Mouse (Mus musculus) bone marrow, adult 2 months (tissue): ENCODE results near the gene Col5a2. TPM values are rescaled to one million over a fixed set of nuclear protein-coding genes. Genes with fewer than 3 reads are reported as not detected.

Source experiments
- H3K27ac ChIP-seq: fragments of 200-500 bp; 2 replicates; pipeline ENCODE4 v1.5.1; 2012; ENCODE audit warnings: low read depth, mild to moderate bottlenecking, control low read depth, inconsistent platforms, low read length; ENCODE audit not compliant: control insufficient read depth, poor library complexity, insufficient read depth
- H3K4me1 ChIP-seq: fragments of 200-500 bp; 2 replicates; pipeline ENCODE4 v1.6.1; 2011; ENCODE audit warnings: low read length; ENCODE audit not compliant: control insufficient read depth, insufficient read depth
- H3K4me3 ChIP-seq: fragments of 200-500 bp; replicated peaks from 2 replicates; pipeline ENCODE3; 2011; ENCODE audit warnings: mild to moderate bottlenecking, low read depth, low read length, control low read depth; ENCODE audit not compliant: control insufficient read depth
- CTCF ChIP-seq: fragments of 200-500 bp; IDR thresholded peaks from 2 replicates; pipeline ENCODE4 v1.5.1; 2011; ENCODE audit warnings: low read length, control low read depth; ENCODE audit not compliant: control insufficient read depth, insufficient read depth
- POLR2A ChIP-seq: fragments of 200-500 bp; IDR thresholded peaks from 2 replicates; pipeline ENCODE4 v1.6.1; 2011; ENCODE audit warnings: low read depth, mild to moderate bottlenecking, control low read depth, low read length, borderline replicate concordance; ENCODE audit not compliant: control insufficient read depth
- WGBS: fragments of 180-500 bp; shearing (Covaris S2); methylation state at CpG from one replicate; pipeline ENCODE4 v1.1.7; 2018; 5-methylcytosine and 5-hydroxymethylcytosine counted together
- polyA plus RNA-seq: library from polyadenylated mRNA; stranded (reverse); fragments of >200 nt; gene quantifications from 2 replicates; pipeline ENCODE4 v1.2.4, GENCODE M21; 2011; ENCODE audit warnings: low replicate concordance; ENCODE audit not compliant: missing spikeins, insufficient read depth, insufficient read length

The Col5a2 gene
- polyA plus RNA-seq, 1 experiment: 10.7 TPM

DNA sequence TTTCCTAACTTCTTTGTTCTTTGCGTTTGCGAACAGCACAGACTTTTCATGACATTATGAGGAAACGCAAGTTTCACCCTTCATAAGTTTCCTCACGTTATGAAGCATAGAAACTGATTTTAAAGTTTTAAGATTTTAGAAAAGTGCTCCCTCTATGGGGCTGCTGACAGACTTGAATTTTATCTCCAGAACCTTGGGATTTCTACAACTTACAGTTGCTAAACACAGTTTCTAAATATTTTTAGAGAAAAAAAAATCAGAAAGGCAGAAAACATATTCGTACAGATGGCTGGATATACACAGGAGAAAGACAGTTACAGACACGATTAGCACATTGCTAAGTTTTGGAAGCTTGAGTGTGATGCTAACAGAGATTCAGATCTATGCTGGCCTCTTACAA lies 1.6 kb downstream of the Col5a2 start:
- H3K27ac ChIP-seq: no peak overlapping the region
- no peaks in the 10 kb centered on the region for H3K4me1 ChIP-seq
- no peak overlapping the region for H3K4me3 ChIP-seq
- 39% methylated on average over 6 of the region's 6 CpGs for WGBS
- TF ChIP-seq CTCF (no peak), POLR2A (no peak)

DNA sequence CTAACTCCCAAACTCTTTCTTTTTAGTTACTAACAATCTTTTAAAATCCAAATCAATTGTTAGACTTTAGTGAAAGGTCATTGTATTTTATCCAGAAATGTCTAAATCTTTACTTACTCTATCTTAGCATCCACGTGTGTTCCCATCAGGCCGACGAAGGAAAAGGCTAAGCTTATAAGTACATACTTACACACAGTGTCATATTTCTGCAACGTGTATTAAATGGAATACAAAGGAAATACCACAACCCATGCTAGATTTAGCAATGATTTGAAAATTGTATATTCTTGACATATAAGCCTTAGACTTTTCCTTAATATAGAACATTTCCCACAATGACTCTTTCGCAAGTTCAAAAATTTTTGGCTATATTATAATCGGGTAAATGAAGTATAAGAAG lies 2.6 kb downstream of the Col5a2 start:
- Histone ChIP-seq H3K4me1 (no peaks in the 10 kb centered on the region), H3K4me3 (no peak overlapping the region), H3K27ac (no peak overlapping the region)
- TF ChIP-seq CTCF (no peak), POLR2A (no peak)
- WGBS: 79% methylated on average over 6 of the region's 6 CpGs

DNA sequence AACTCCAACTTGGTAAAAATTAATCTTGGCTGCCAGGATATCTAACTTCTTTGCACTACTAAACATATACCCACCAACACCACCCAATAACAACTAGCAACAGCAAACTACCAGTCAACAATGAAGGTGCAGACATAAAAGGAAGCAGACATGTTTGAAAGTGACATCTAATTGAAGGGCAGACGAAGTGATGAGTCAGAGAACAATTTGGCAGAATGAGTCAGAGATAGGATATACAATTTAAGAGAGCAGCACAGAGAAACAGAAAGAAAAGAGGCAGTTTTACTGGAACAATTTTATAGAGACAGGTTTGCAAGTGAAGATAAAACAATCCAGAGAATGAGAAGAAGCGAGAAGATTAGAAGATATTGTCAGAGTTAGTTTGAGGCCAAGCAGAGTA lies 8.1 kb downstream of the Col5a2 start:
- Histone ChIP-seq H3K27ac (no peak overlapping the region), H3K4me1 (no peaks in the 10 kb centered on the region), H3K4me3 (no peak overlapping the region)
- TF ChIP-seq CTCF: no peak
- no peak for TF ChIP-seq POLR2A
- 66% methylated on average over 2 of the region's 2 CpGs for whole genome bisulfite sequencing

DNA sequence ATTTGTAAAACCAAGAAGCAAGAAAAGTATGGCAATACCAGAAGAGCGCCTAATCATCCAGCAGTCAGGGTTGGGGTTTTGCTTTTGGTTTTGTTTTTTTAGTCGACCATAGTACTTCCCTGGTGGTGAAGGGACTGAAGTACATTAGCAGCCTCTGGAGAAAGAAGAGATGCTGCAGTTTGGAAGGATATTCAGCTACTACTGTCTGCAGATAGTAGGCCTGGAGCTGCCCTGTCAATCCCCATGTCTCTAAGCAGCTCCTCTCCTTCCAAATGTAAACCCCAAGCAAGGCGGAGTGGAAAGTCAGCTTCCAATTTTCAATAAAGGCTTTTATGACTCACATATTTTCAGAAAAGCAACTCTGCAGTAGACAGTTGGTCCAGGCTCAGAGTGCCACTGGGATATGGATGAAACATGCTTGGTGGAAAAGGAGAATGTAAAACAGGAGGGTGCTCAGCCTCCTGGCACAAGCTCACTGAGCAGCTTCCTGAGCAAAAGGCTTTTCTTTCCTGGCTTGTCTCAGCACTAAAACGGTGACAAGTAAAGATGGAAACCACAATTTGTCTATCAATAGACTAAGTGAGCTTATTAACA lies 10.9 kb downstream of the Col5a2 start:
- no peak overlapping the region for H3K27ac ChIP-seq
- H3K4me1 ChIP-seq: no peaks in the 10 kb centered on the region
- no peak for TF ChIP-seq POLR2A
- TF ChIP-seq CTCF: no peak
- no peak overlapping the region for H3K4me3 ChIP-seq
- WGBS: 70% methylated on average over 4 of the region's 4 CpGs

DNA sequence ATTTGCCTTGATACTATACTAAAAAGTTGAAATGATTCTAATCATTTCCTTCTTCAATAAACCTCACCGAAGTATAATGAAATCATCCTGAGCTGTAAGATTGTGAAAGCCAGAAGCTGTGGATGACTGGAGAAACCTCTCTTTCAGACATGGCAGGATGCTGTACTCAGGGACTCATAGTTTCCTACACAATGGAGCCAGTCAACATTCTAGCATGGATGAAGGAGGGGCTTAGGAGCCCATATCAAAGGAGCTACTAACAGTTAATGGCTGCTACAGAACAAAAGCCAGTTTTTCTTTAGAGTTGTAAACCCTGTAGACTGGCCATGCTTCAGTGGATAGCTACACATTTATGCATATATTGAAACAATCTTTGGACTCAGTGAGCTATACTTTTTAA lies 12.6 kb downstream of the Col5a2 start:
- no peak for TF ChIP-seq POLR2A
- TF ChIP-seq CTCF: no peak
- Histone ChIP-seq H3K27ac (no peak overlapping the region), H3K4me3 (no peak overlapping the region), H3K4me1 (no peaks in the 10 kb centered on the region)
- WGBS: 81% methylated on average over 1 of the region's 1 CpGs

DNA sequence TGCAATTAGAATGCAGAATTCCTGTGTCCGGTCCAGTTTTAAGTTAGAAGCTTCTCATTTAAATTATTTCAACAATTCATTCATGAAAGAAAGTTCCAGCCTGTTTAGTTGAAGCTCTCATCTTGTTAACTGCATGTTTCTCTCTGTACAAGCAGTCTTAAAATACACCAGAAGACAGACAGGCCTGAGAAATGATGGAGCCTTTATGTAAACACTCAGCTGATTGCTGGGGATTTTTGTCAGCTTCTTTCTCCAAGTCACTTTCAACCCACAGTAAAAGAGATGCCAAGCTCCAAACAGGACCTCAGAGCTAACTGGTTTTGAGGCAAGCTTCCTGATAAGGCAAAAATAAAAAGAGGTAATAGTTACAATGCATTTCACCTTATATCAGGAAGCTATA lies 14.8 kb downstream of the Col5a2 start:
- H3K27ac ChIP-seq: no peak overlapping the region
- no peaks in the 10 kb centered on the region for H3K4me1 ChIP-seq
- 78% methylated on average over 1 of the region's 1 CpGs for WGBS
- H3K4me3 ChIP-seq: no peak overlapping the region
- TF ChIP-seq CTCF (no peak), POLR2A (no peak)

DNA sequence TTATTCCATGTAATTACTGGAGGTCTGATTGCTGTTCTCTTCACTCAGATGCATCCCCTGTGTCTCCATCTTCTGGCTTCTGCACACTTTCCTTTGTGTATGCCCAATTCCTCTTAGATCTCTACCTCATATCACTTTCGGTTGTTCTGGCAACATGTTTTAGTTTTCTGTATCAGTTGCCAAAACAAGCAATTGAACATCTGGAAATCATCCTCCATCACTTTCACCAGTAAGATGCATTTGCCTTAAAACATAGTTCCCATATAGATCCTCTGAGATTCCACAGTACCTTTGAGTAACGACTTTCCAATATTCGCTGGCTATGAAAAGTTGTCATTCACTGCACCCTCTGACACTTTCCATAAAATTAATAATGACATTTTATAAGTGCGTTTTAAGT lies 20.1 kb downstream of the Col5a2 start:
- Histone ChIP-seq H3K4me3 (no peak overlapping the region), H3K27ac (no peak overlapping the region), H3K4me1 (no peaks in the 10 kb centered on the region)
- TF ChIP-seq POLR2A: no peak
- TF ChIP-seq CTCF: no peak
- 81% methylated on average over 4 of the region's 4 CpGs for WGBS

DNA sequence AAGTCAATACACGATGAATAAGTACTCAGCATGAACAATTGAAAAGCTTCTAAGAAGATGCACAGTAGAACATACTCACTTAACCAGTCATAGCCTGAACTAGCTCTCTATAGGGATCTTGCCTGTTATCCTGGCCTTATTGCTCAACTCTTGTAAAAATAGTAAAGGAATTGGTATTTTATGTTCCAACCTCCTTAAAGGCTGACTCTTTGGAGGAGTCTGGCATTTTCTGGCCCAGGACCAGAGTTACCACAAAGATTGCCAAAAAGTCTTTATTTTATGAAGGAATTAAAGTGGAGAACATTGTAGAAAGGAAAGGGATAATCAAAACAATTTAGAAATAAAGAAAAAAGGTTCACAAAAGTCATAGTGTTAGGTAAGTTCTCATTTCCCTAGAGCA lies 21.2 kb downstream of the Col5a2 start:
- no peak overlapping the region for H3K4me3 ChIP-seq
- no peaks in the 10 kb centered on the region for H3K4me1 ChIP-seq
- no peak overlapping the region for H3K27ac ChIP-seq
- no peak for TF ChIP-seq CTCF
- TF ChIP-seq POLR2A: no peak
- 88% methylated on average over 1 of the region's 1 CpGs for WGBS

DNA sequence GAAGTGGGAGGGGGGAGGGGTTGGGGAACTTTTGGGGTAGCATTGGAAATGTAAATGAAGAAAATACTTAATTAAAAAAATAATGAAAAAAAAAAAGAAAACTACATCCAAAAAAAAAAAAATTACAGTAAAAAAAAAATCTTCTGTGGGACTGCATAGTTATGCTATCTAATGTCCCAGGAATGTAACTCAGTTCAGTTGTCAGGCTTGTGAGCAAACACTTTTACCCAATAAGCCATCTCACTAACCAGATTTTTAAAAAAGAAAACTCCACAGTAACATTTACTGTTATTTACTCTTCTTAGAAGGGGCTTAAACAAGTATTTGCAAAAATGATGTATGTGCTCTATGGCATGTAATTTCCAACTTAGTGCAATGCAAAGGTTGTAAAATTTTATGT lies 24.0 kb downstream of the Col5a2 start:
- Histone ChIP-seq H3K4me1 (no peaks in the 10 kb centered on the region), H3K4me3 (no peak overlapping the region), H3K27ac (no peak overlapping the region)
- TF ChIP-seq POLR2A (no peak), CTCF (no peak)
